Mouse (Mus musculus) cerebellum, adult 2 months (tissue): ENCODE data around the gene Wnk2.

Experiments
- CTCF ChIP-seq: fragments of 200-500 bp; IDR thresholded peaks from 2 replicates; pipeline ENCODE4 v1.5.1; 2011; ENCODE audit warnings: low read depth, mild to moderate bottlenecking, control low read depth, low read length, moderate library complexity, borderline replicate concordance; ENCODE audit not compliant: insufficient read depth
- POLR2A ChIP-seq: fragments of 200-500 bp; IDR thresholded peaks from 2 replicates; pipeline ENCODE4 v1.6.1; 2011; ENCODE audit warnings: low read length, control low read depth, borderline replicate concordance; ENCODE audit not compliant: insufficient read depth

DNA sequence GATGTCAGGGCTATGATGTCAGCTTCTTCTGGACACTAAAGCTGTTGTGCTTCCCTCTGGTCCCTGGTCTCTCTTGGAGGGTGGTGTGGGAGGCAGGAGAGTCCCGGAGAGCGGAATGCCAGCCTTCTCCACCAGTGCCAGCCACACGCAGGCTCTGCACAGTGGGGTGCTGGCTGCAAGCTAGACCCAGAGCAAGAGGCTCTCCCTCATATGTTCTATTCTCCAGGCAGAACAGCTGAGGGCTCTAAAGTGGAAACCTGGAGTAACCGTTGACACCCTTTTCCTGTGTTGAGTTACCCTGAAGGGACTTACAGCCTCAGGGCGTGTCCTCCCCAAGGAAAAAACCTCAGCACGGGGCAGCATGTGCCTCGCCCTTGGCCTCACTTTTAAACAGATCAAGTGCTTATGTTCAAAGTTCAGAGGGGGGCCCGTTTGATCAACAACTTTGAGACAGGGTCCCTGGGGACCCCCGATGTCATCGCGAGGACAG is 39.0 kb upstream of the Wnk2 start:
- TF ChIP-seq POLR2A (no peak), CTCF (no peak)
